In the genomic region with DNA sequence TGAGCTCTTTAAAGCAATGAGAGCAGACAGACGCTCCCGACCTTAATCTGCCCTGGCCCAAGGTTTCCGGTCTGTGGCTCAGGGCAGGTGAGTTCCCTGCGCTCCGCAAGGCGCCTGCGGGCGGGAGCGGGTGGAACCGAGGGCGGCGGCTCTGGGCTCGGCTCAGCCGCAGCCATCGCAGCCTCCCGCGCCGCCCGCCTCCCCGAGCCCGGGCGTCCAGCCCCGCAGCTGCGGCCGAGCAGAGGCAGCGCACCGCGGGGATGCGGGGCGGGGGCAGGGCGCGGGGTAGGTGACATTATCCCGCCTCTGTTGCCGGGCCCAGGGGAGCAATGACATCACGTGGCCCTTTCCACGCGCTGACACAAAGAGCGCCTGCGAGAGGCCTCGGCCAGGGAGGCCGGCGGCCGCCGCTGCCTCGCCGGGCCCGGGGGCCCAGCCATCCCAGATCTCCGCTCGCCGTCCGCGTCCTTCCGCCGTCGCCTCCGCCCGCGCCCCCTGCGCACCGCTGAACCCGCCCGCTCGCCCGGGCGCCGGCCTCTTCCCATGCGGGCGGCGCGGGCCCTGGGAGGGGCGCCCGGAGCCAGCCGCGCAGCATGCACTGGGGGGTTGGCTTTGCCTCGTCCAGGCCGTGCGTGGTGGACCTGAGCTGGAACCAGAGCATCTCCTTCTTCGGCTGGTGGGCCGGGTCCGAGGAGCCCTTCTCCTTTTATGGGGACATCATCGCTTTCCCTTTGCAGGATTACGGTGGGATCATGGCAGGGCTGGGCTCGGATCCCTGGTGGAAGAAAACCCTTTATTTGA, we compare ENCODE assay signal across 8 mouse cellular contexts. TPM values are rescaled to one million over a fixed set of nuclear protein-coding genes. Genes with fewer than 3 reads are reported as not detected.
DNase-seq lines count a peak whose midpoint lies in the region; ATAC-seq and TF ChIP-seq lines count a peak whose summit lies in the region.

A gene (plus strand): TSS at position 359 of the 801 bp plus-strand sequence.

- peak within 1 kb of the TSS; percentile 81 for H3K4me3 ChIP-seq in E14TG2a.4 (replicated peaks; ENCODE audit: low read length)
- H3K4me3 ChIP-seq in forebrain, embryonic 10.5 days: peak within 1 kb of the TSS; percentile 83
- peak within 1 kb of the TSS; percentile 77 for H3K4me3 ChIP-seq in heart, embryonic 13.5 days
- peak within 1 kb of the TSS; percentile 80 for H3K4me3 ChIP-seq in kidney, embryonic 16.5 days (ENCODE audit: low read length)
- peak within 1 kb of the TSS; percentile 60 for H3K4me3 ChIP-seq in liver, adult 2 months (ENCODE audit: insufficient read depth, low read depth, low read length)
- peak within 1 kb of the TSS; percentile 75 for H3K4me3 ChIP-seq in neural tube, embryonic 11.5 days (ENCODE audit: low read depth, low read length)

- H3K4me1 ChIP-seq in E14TG2a.4 (replicated peaks; ENCODE audit: low read depth, low read length): peaks cover 10% of the 10 kb centered on the region
- peaks cover 34% of the 10 kb centered on the region for H3K4me1 ChIP-seq in forebrain, embryonic 10.5 days
- H3K4me1 ChIP-seq in heart, embryonic 13.5 days: peaks cover 8% of the 10 kb centered on the region; the same call in 1 of the 2 replicates
- peaks cover 4% of the 10 kb centered on the region; the same call in 1 of the 2 replicates for H3K4me1 ChIP-seq in kidney, embryonic 16.5 days (ENCODE audit: insufficient read depth, low read length)
- 0 out of 2 replicates have a peak, but pooled peaks cover 2% of the 10 kb centered on the region for H3K4me1 ChIP-seq in liver, adult 2 months (ENCODE audit: control insufficient read depth, insufficient read depth, low read length)
- H3K4me1 ChIP-seq in neural tube, embryonic 11.5 days (ENCODE audit: control insufficient read depth, insufficient read depth, low read length): 0 out of 2 replicates have a peak, but pooled peaks cover 5% of the 10 kb centered on the region

- peaks cover 42% of the 10 kb centered on the region for H3K27me3 ChIP-seq in E14TG2a.4 (ENCODE audit: insufficient read depth, low read length)
- H3K27me3 ChIP-seq in forebrain, embryonic 10.5 days (ENCODE audit: poor library complexity, severe bottlenecking): peaks cover 13% of the 10 kb centered on the region
- peaks cover 19% of the 10 kb centered on the region for H3K27me3 ChIP-seq in heart, embryonic 13.5 days (replicated peaks)
- no peaks in the 10 kb centered on the region for H3K27me3 ChIP-seq in kidney, embryonic 16.5 days (ENCODE audit: insufficient read depth, low read length)
- H3K27me3 ChIP-seq in liver, adult 2 months (ENCODE audit: control insufficient read depth, insufficient read depth, low read length): peaks cover 16% of the 10 kb centered on the region
- no peaks in the 10 kb centered on the region for H3K27me3 ChIP-seq in neural tube, embryonic 11.5 days (ENCODE audit: control insufficient read depth, insufficient read depth, low read length)

- H3K36me3 ChIP-seq in E14TG2a.4 (ENCODE audit: insufficient read depth, low read length): no peaks in the 10 kb centered on the region
- peaks cover 3% of the 10 kb centered on the region for H3K36me3 ChIP-seq in forebrain, embryonic 10.5 days (replicated peaks)
- H3K36me3 ChIP-seq in heart, embryonic 13.5 days: no peaks in the 10 kb centered on the region
- no peaks in the 10 kb centered on the region for H3K36me3 ChIP-seq in kidney, embryonic 16.5 days (ENCODE audit: insufficient read depth, low read length)
- no peaks in the 10 kb centered on the region for H3K36me3 ChIP-seq in liver, adult 2 months (ENCODE audit: control insufficient read depth, insufficient read depth, low read length)
- H3K36me3 ChIP-seq in neural tube, embryonic 11.5 days (ENCODE audit: control insufficient read depth, insufficient read depth, low read length): no peaks in the 10 kb centered on the region

- TF ChIP-seq POLR2A in brain, embryonic 14.5 days (IDR thresholded peaks at IDR 0.05; ENCODE audit: borderline replicate concordance, extremely low read depth, insufficient read depth, insufficient read length, poor library complexity, severe bottlenecking): peak; percentile 94
- TF ChIP-seq POLR2A in liver, adult 2 months (IDR thresholded peaks at IDR 0.05; ENCODE audit: extremely low read depth, insufficient read depth, low read length): no peak

- peak within 1 kb of the TSS; percentile 97 for H3K27ac ChIP-seq in forebrain, embryonic 10.5 days
- peak within 1 kb of the TSS; percentile 52; the same call in 1 of the 2 replicates for H3K27ac ChIP-seq in heart, embryonic 13.5 days (replicated peaks)
- peak within 1 kb of the TSS; percentile 36; the same call in 1 of the 2 replicates for H3K27ac ChIP-seq in kidney, embryonic 16.5 days (ENCODE audit: low read length)
- H3K27ac ChIP-seq in liver, adult 2 months (replicated peaks; ENCODE audit: insufficient read depth, low read depth, low read length): no peak within 1 kb of the TSS
- H3K27ac ChIP-seq in neural tube, embryonic 11.5 days (ENCODE audit: low read depth, low read length): peak within 1 kb of the TSS; percentile 87

- H3K4me2 ChIP-seq in heart, embryonic 13.5 days: peak within 1 kb of the TSS; percentile 85
- peak within 1 kb of the TSS; percentile 95 for H3K4me2 ChIP-seq in kidney, embryonic 16.5 days (replicated peaks; ENCODE audit: low read depth, low read length)
- peak within 1 kb of the TSS; percentile 77 for H3K4me2 ChIP-seq in neural tube, embryonic 11.5 days (ENCODE audit: low read depth)

- peak within 1 kb of the TSS; percentile 92 for H3K9ac ChIP-seq in heart, embryonic 13.5 days
- peak within 1 kb of the TSS; percentile 92 for H3K9ac ChIP-seq in kidney, embryonic 16.5 days (replicated peaks; ENCODE audit: low read length)
- H3K9ac ChIP-seq in liver, adult 2 months (ENCODE audit: low read depth, low read length): peak within 1 kb of the TSS; percentile 56
- H3K9ac ChIP-seq in neural tube, embryonic 11.5 days (ENCODE audit: low read length): peak within 1 kb of the TSS; percentile 98

- TF ChIP-seq CTCF in E14TG2a.4 (conservative IDR thresholded peaks at IDR 0.05; ENCODE audit: low read length): no peak
- TF ChIP-seq CTCF in brain, embryonic 14.5 days (IDR thresholded peaks at IDR 0.05; ENCODE audit: borderline replicate concordance, extremely low read depth, insufficient read depth, insufficient read length): no peak
- no peak for TF ChIP-seq CTCF in liver, adult 2 months (IDR thresholded peaks at IDR 0.05; ENCODE audit: low read depth, low read length)

- peak; percentile 77; the same call in 1 of the 2 replicates for ATAC-seq in heart, embryonic 13.5 days (ENCODE audit: extremely low read depth, insufficient number of reproducible peaks, low FRiP score, low TSS enrichment)
- peak; percentile 88 for ATAC-seq in kidney, embryonic 16.5 days (ENCODE audit: low FRiP score, low TSS enrichment)
- peak; percentile 95 for ATAC-seq in neural tube, embryonic 11.5 days (ENCODE audit: insufficient read depth, low FRiP score, low TSS enrichment)

- WGBS in forebrain, embryonic 10.5 days: 1% methylated on average over 76 of the region's 83 CpGs
- WGBS in heart, embryonic 13.5 days: under 1% methylated on average over 67 of the region's 83 CpGs
- WGBS in kidney, embryonic 16.5 days: under 1% methylated on average over 66 of the region's 83 CpGs
- WGBS in liver, adult 2 months: 2% methylated on average over 73 of the region's 83 CpGs
- WGBS in neural tube, embryonic 11.5 days: under 1% methylated on average over 63 of the region's 83 CpGs

- no peaks in the 10 kb centered on the region for H3K79me2 ChIP-seq in liver, adult 2 months (ENCODE audit: control insufficient read depth, insufficient read depth, low read length)

- peaks cover 8% of the 10 kb centered on the region for H3K9me3 ChIP-seq in E14TG2a.4 (ENCODE audit: low read length)
- H3K9me3 ChIP-seq in forebrain, embryonic 10.5 days: no peaks in the 10 kb centered on the region
- no peaks in the 10 kb centered on the region for H3K9me3 ChIP-seq in heart, embryonic 13.5 days
- H3K9me3 ChIP-seq in kidney, embryonic 16.5 days (ENCODE audit: low read length): no peaks in the 10 kb centered on the region
- H3K9me3 ChIP-seq in neural tube, embryonic 11.5 days (ENCODE audit: control insufficient read depth, low read length): no peaks in the 10 kb centered on the region

- peak; percentile 85 for DNase-seq in brain, embryonic 14.5 days (ENCODE audit: low read depth)
- DNase-seq in forebrain, embryonic 10.5 days (ENCODE audit: extremely low spot score, low spot score): peak; percentile 69
- DNase-seq in liver, adult 2 months (ENCODE audit: extremely low read depth, low read depth, low spot score): no peak
- DNase-seq in neural tube, embryonic 11.5 days (ENCODE audit: low spot score): peak; percentile 80
- peak; percentile 26 for DNase-seq in urinary bladder, postnatal 10 days (ENCODE audit: low spot score)

RNA-seq across cellular contexts. Expression of the gene that starts here (rescaled TPM):
- 33.7 and 54.3 TPM in 2 replicates for polyA plus RNA-seq in brain, embryonic 14.5 days (2012; rRNA removed)
- 9.0 and 10.5 TPM in 2 replicates for polyA plus RNA-seq in forebrain, embryonic 10.5 days (2016; fragmentation: Nextera tagmentation; extraction: Ambion mirVana)
- polyA plus RNA-seq in heart, embryonic 13.5 days (2015; fragmentation: Nextera tagmentation; extraction: Ambion mirVana): 2.6 and 2.8 TPM in 2 replicates
- polyA plus RNA-seq in kidney, embryonic 16.5 days (2015; fragmentation: Nextera tagmentation; extraction: Ambion mirVana): 3.2 and 3.7 TPM in 2 replicates
- total RNA-seq in liver, adult 2 months (2014; rRNA removed): 0.07 and 0.09 TPM in 2 replicates
- polyA plus RNA-seq in liver, adult 2 months (2012; rRNA removed): 0.02 TPM in 1 of 2 replicates, not detected in the other
- polyA plus RNA-seq in neural tube, embryonic 11.5 days (2014; fragmentation: Nextera tagmentation; extraction: Ambion mirVana): 27.8 and 31.1 TPM in 2 replicates
